Mouse (Mus musculus) kidney, adult 9 months (tissue): Measurements from ENCODE around the gene Rnf215.
"Not testable (repeated sequence)": the region's sequence is repeated elsewhere in the genome, so short reads cannot be mapped to it uniquely, and the experiment has no call there.

Experiments used
- DNase-seq: peaks from one replicate; pipeline ENCODE4 v3.0.0; 2022

Gene Rnf215

GRCm38 (mm10) chr11:4134986-4135935 is at the start of gene Rnf215:
Gene Rnf215 (plus strand): TSS chr11:4135202.
- peak; percentile 86 for DNase-seq

GRCm38 (mm10) chr11:4086246-4086645 is 48.8 kb upstream of the Rnf215 start:
- no peak for DNase-seq

- no peak for DNase-seq
Observed at GRCm38 (mm10) chr11:4087267-4087666, 47.7 kb upstream of the Rnf215 start.

GRCm38 (mm10) chr11:4093459-4094377 is 41.3 kb upstream of the Rnf215 start:
- DNase-seq, result peak; percentile 26

GRCm38 (mm10) chr11:4094378-4095170 is 40.4 kb upstream of the Rnf215 start:
- peak; percentile 84 for DNase-seq

- DNase-seq, result peak; percentile 79
Observed at GRCm38 (mm10) chr11:4095171-4096053, 39.6 kb upstream of the Rnf215 start, which contains the start of gene Mtfp1. Gene Mtfp1 (minus strand): TSS chr11:4095445.

- peak; percentile 99 for DNase-seq
Observed at GRCm38 (mm10) chr11:4096054-4096984, 38.7 kb upstream of the Rnf215 start.

GRCm38 (mm10) chr11:4097091-4097621 is 37.8 kb upstream of the Rnf215 start:
- DNase-seq, result no peak

- peak; percentile 11 for DNase-seq
Observed at GRCm38 (mm10) chr11:4098120-4098519, 36.9 kb upstream of the Rnf215 start.

- no peak for DNase-seq
Observed at GRCm38 (mm10) chr11:4098816-4099215, 36.2 kb upstream of the Rnf215 start.

GRCm38 (mm10) chr11:4099447-4099846 is 35.6 kb upstream of the Rnf215 start:
- no peak for DNase-seq

- no peak for DNase-seq
Observed at GRCm38 (mm10) chr11:4101851-4102250, 33.2 kb upstream of the Rnf215 start.

GRCm38 (mm10) chr11:4103522-4103921 is 31.5 kb upstream of the Rnf215 start:
- no peak for DNase-seq

GRCm38 (mm10) chr11:4104989-4105388 is 30.0 kb upstream of the Rnf215 start:
- DNase-seq, result no peak

GRCm38 (mm10) chr11:4105444-4105843 is 29.6 kb upstream of the Rnf215 start:
- DNase-seq, result no peak

GRCm38 (mm10) chr11:4107901-4108300 is 27.1 kb upstream of the Rnf215 start:
- not testable (repeated sequence) for DNase-seq

- DNase-seq, result no peak
Observed at GRCm38 (mm10) chr11:4108691-4109090, 26.3 kb upstream of the Rnf215 start.

GRCm38 (mm10) chr11:4112033-4112432 is 23.0 kb upstream of the Rnf215 start:
- no peak for DNase-seq

GRCm38 (mm10) chr11:4112861-4113260 is 22.1 kb upstream of the Rnf215 start:
- no peak for DNase-seq

GRCm38 (mm10) chr11:4113496-4113895 is 21.5 kb upstream of the Rnf215 start:
- DNase-seq, result no peak
